Mouse (Mus musculus): Measurements from ENCODE around the gene Galnt10.

The Galnt10 gene

DNA sequence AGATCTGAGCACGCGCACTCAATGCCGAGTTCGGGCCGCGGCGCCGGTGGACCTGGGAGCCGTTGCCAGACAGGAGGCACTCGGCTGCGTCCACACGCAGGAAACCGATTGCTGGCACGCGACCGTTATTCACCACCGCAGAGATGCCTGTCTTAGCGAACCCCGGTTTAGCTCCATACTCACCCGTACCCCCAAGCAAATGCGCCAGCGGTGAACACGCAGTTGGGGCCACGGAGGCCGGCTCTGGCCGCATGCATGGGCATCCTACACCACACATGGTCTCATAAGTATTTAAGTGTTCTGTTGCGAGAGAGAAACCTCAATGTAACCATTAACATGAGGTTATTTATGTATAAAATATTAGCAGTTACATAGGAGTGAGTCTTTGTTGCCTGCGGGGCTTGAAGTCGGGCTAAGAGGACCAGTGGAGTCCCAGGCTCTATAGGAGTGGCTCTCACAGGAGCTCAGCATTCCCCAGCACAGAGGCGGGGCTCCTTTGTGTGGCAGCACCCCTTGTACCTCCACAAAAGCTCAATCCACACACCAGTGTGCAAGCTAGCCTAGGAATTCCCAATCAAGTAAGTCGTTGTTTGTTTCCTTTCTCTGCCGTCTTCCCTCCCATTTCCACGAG, 182.8 kb downstream of the Galnt10 start:
- DNase-seq (ENCODE audit: low spot score): no peak

DNA sequence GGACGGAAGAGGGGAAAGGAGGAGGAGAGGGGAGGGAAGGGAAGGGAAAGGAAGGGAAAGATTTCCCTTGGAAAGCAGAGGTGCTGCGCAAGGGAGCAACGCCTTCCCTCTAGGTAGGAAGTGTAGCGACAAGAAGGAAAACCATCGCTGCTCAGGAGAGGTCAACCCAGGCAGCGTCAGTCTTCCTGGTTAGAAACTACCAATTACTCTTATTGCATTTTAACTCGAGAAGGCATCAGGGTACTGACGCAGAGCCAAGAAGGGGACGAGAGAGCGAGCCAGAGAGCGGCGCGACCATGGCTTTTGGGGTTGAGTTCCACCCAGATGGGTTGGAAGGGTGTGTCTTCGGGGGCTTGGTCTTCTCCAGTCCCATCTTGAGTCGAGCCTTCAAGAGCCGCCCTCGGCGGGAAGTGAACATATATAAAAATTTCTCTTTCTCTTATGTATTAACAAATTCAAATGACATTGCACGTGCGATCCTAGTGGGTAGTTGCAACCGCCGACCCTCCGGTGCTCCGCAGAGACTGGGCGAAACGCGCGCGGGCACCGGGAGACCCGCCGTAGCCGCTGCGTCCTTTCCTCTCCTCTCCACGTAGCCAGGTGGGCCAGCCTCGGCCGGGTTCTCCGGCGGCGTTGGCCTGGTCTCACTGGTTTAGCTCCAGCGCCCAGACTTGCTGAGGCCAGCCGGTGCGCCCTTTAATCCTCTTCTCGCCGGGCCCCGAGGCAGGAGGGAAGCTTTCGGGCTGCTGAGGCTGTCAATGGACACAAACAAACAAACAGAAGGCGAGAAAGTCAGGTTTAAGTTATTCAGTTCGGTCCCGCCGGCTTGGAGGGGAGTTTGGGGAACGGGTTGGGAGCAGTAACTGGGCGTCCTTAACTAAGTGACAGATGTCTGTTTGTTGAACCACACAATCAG, 184.0 kb downstream of the Galnt10 start:
- DNase-seq (ENCODE audit: low spot score): no peak

- no peak for DNase-seq (ENCODE audit: low spot score)
Observed at GRCm38 (mm10) chr11:57829871-57830775, 184.9 kb downstream of the Galnt10 start.

DNA sequence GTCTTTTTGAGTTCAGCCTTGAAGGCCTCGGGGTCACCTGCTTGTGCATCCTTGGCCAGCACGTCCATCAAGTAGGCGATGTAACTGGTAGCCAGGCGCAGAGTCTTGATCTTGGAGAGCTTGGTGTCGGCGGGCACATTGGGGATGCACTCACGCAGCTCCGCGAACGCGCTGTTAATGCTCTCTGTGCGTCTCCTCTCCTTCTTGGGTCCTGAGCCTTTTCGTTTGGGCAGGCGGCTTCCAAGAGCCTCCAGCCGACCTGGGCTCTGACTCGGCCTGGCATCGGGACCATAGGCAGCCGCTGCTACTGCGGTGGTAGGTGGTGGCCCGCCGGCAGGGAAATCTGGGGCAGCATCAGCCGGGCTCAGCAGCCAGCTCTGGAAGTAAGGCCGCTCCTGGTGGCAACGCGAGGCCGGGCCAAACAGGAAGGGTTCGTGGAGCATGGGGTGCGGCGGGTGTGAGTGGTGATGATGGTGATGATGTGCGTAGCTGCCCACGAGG, 186.1 kb downstream of the Galnt10 start:
- no peak for DNase-seq (ENCODE audit: low spot score)

DNA sequence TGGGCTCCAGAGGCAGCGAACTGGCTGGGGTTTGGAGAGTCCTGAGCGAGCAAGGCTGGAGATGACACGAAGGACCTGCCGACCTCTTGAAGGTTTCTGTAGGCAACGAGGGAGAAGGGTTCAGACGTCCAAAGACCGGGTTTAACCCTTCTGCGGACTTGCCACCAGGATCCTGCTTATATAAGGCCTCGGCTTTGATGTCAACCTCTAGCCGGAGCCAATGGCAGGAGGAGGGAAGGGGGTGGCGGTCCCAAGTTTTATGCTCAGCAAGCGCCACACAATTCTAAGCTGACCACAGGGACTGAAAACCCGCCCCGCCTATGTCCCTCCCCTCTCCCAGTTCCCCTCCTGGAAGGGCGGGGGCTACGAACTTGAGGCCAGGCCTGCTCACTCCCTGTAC, 186.6 kb downstream of the Galnt10 start:
- no peak for DNase-seq (ENCODE audit: low spot score)

- no peak for DNase-seq (ENCODE audit: low spot score)
Observed at GRCm38 (mm10) chr11:57832552-57833201, 187.4 kb downstream of the Galnt10 start, which contains the start of gene Hand1. TSS of gene Hand1 (minus strand) at chr11:57832818.

GRCm38 (mm10) chr11:57833296-57833977, 188.2 kb downstream of the Galnt10 start:
- no peak for DNase-seq (ENCODE audit: low spot score)

- no peak for DNase-seq (ENCODE audit: low spot score)
Observed at GRCm38 (mm10) chr11:57834031-57834430, 188.8 kb downstream of the Galnt10 start.

- no peak for DNase-seq (ENCODE audit: low spot score)
Observed at GRCm38 (mm10) chr11:57835331-57835730, 190.1 kb downstream of the Galnt10 start.

DNA sequence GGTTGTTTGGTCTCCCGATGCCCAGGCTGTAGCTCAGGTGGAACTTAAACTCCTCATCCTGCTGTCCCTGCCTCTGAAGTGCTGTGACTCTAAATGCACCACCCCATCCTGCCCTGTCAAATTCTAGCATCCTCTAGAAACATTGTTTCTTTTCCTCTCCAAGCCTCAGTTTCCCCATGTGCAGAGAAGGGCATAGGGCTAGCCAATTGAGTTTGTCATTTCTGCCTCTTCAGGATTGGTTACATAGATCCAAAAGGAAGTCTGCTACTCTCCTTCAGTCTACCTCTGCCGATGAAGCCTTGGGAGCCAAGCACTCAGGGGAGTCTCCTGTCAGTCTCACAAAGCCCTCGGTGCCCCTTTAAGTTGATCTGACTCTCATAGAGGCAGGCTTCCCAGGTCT, 190.7 kb downstream of the Galnt10 start:
- no peak for DNase-seq (ENCODE audit: low spot score)

- no peak for DNase-seq (ENCODE audit: low spot score)
Observed at GRCm38 (mm10) chr11:57836401-57836800, 191.2 kb downstream of the Galnt10 start.

All from spleen, adult 12 weeks (tissue).